Mouse (Mus musculus): ENCODE results near the gene Slc9a6. TPM values are rescaled to one million over a fixed set of nuclear protein-coding genes. Genes with fewer than 3 reads are reported as not detected.

Gene Slc9a6
- polyA plus RNA-seq (2017; shearing (Covaris generic)), result 10 to 100 TPM in 1 of 3 experiments, 1 to 10 TPM in 2; 6.2 to 12.3 (median 9.2) TPM

- peak; percentile 88 for ATAC-seq
Observed at GRCm38 (mm10) chrX:56609623-56610317, at the start of gene Slc9a6. Gene Slc9a6, plus strand, starts transcription at chrX:56609757.

- ATAC-seq, result peak; percentile 43
Observed at GRCm38 (mm10) chrX:56572465-56572864, 37.1 kb upstream of the Slc9a6 start.

GRCm38 (mm10) chrX:56578200-56578599, 31.4 kb upstream of the Slc9a6 start:
- ATAC-seq, result no peak

- ATAC-seq, result peak; percentile 15
Observed at GRCm38 (mm10) chrX:56597219-56597886, 12.2 kb upstream of the Slc9a6 start.

GRCm38 (mm10) chrX:56597887-56598640, 11.5 kb upstream of the Slc9a6 start, which contains the start of gene Mmgt1:
Gene Mmgt1, minus strand, starts transcription at chrX:56598069.
- peak; percentile 99 for ATAC-seq

- no peak for ATAC-seq
Observed at GRCm38 (mm10) chrX:56606536-56606935, 3.0 kb upstream of the Slc9a6 start.

- ATAC-seq, result no peak
Observed at GRCm38 (mm10) chrX:56607032-56607710, 2.4 kb upstream of the Slc9a6 start.

GRCm38 (mm10) chrX:56609285-56609622, 303 bp upstream of the Slc9a6 start:
- peak; percentile 17 for ATAC-seq

- no peak for ATAC-seq
Observed at GRCm38 (mm10) chrX:56610318-56610694, 749 bp downstream of the Slc9a6 start.

GRCm38 (mm10) chrX:56615236-56615635, 5.7 kb downstream of the Slc9a6 start:
- no peak for ATAC-seq

GRCm38 (mm10) chrX:56636185-56636584, 26.6 kb downstream of the Slc9a6 start:
- ATAC-seq, result no peak

- ATAC-seq, result no peak
Observed at GRCm38 (mm10) chrX:56640066-56640465, 30.5 kb downstream of the Slc9a6 start.

GRCm38 (mm10) chrX:56649549-56650354, 40.2 kb downstream of the Slc9a6 start:
- ATAC-seq, result no peak

GRCm38 (mm10) chrX:56650355-56650652, 40.7 kb downstream of the Slc9a6 start:
- ATAC-seq, result no peak

- ATAC-seq, result no peak
Observed at GRCm38 (mm10) chrX:56650885-56651284, 41.3 kb downstream of the Slc9a6 start.

GRCm38 (mm10) chrX:56651738-56652137, 42.2 kb downstream of the Slc9a6 start:
- ATAC-seq, result no peak

- ATAC-seq, result no peak
Observed at GRCm38 (mm10) chrX:56655686-56656085, 46.1 kb downstream of the Slc9a6 start.

- no peak for ATAC-seq
Observed at GRCm38 (mm10) chrX:56659286-56659685, 49.7 kb downstream of the Slc9a6 start.

GRCm38 (mm10) chrX:56661143-56661542, 51.6 kb downstream of the Slc9a6 start:
- no peak for ATAC-seq

- ATAC-seq, result no peak
Observed at GRCm38 (mm10) chrX:56662316-56662715, 52.8 kb downstream of the Slc9a6 start.

- no peak for ATAC-seq
Observed at GRCm38 (mm10) chrX:56663377-56663776, 53.8 kb downstream of the Slc9a6 start.

Measured in inflammation-experienced regulatory T-cells, adult 6 months (primary cell).